Mouse (Mus musculus) thymus, postnatal 4 days (tissue): ENCODE measurements around the gene Gm3095.
"Not testable (repeated sequence)": the region's sequence is repeated elsewhere in the genome, so short reads cannot be mapped to it uniquely, and the experiment has no call there.

ENCODE experiments used
- DNase-seq: peaks from one replicate; pipeline ENCODE4 v3.0.0; 2021

Gm3095 gene

GRCm38 (mm10) chr14:3963247-3963646 lies at the start of gene Gm3095:
Gene Gm3095, plus strand, starts transcription at chr14:3963547.
- not testable (repeated sequence) for DNase-seq

- not testable (repeated sequence) for DNase-seq
These were observed 31.9 kb upstream of the Gm3095 start, which contains the start of gene Gm3029 for GRCm38 (mm10) chr14:3931456-3931855. Gene Gm3029, plus strand, starts transcription at chr14:3931756.

DNA sequence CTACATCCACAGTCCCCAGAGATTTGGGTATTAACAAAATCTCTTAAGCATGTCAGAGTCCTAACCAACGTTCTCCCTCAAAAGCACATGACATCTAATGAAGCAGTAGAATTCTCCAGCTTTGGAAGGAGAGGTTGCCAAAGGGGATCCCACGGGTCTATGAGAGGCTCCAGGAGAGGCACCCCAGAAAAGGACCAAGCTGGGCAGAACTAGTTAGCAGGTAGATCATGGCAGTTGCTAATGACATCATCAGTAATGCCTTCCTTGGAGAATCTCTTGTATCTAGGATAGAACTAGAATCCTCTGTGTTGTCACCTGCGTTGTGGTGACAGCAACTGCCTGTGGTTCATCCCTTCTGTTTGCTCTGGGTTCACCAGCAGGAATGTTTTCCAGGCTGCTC lies 34.7 kb downstream of the Gm3095 start, which contains the start of gene Gm3099:
Gm3099 (plus strand) TSS at position 301 of the 400 bp plus-strand sequence.
- DNase-seq: not testable (repeated sequence)
